Mouse (Mus musculus): ENCODE data around the gene Ergic1. TPM values are rescaled to one million over a fixed set of nuclear protein-coding genes. Genes with fewer than 3 reads are reported as not detected.

The Ergic1 gene
- polyA plus RNA-seq, 1 experiment from 2014 or later: 135 TPM

DNA sequence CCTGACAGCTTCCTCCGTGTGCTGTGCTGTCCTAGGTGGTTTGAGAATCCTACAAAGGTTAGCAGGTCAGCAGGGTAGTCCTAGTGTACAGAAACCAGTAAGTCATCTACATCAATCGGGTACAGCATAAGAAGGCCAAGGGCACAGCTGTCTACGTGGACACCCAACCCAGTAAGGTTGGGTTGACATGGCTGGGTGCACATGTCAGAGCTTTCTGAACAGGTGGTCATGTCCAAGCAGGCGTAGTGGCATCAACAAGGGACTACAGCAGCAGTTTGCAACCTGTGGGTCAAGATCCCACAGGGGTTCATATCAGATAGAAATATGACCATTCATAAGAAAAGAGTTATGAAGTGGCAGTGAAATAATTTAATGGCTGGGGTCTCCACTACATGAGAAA, 104.3 kb downstream of the Ergic1 start:
- no peaks in the 10 kb centered on the region for H3K36me3 ChIP-seq (ENCODE audit: control insufficient read depth, insufficient read depth, low read length)
- H3K27ac ChIP-seq (ENCODE audit: low read depth): no peak overlapping the region
- no peak overlapping the region for H3K4me2 ChIP-seq (ENCODE audit: low read length)
- no peaks in the 10 kb centered on the region for H3K27me3 ChIP-seq (replicated peaks; ENCODE audit: control insufficient read depth, insufficient read depth, low read length)
- WGBS: 86% methylated on average over 4 of the region's 4 CpGs
- no peak overlapping the region for H3K4me3 ChIP-seq (ENCODE audit: low read depth, low read length)
- no peaks in the 10 kb centered on the region; the same call in 1 of the 2 replicates for H3K4me1 ChIP-seq (replicated peaks; ENCODE audit: control insufficient read depth, insufficient read depth, low read length)
- no peak for DNase-seq (ENCODE audit: low spot score)
- H3K9ac ChIP-seq (ENCODE audit: low read length): no peak overlapping the region
- ATAC-seq (replicated peaks; ENCODE audit: low FRiP score, low TSS enrichment, low read depth): no peak
- H3K9me3 ChIP-seq (ENCODE audit: control insufficient read depth, low read length): peaks cover 4% of the 10 kb centered on the region; the same call in 1 of the 2 replicates

DNA sequence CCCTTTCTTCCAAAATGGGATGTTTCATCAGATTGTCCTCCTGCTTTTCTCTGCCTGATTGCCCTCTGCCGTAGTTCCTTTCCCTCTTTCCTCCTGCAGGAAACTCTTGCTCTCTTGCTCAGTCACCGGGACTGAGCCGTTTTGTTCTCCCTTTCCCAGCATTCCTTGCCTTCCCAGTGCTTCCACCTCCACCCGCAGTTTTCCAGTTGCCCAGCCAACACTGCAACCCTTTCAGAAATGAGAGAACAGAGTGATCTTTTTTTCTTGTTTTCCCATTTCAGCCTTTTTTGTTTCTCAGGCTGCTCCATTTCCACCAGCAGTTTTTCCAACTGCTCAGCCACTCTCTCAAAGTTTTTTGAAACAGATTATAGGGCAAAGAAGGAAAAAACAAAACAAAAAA, 110.0 kb downstream of the Ergic1 start:
- Histone ChIP-seq H3K4me3 (ENCODE audit: low read depth, low read length) (no peak overlapping the region), H3K27ac (ENCODE audit: low read depth) (no peak overlapping the region), H3K9me3 (ENCODE audit: control insufficient read depth, low read length) (peaks cover 4% of the 10 kb centered on the region; the same call in 1 of the 2 replicates), H3K4me1 (replicated peaks; ENCODE audit: control insufficient read depth, insufficient read depth, low read length) (peaks cover 3% of the 10 kb centered on the region; the same call in 1 of the 2 replicates), H3K9ac (ENCODE audit: low read length) (no peak overlapping the region), H3K4me2 (ENCODE audit: low read length) (no peak overlapping the region), H3K27me3 (replicated peaks; ENCODE audit: control insufficient read depth, insufficient read depth, low read length) (0 out of 2 replicates have a peak, but pooled peaks cover 3% of the 10 kb centered on the region), H3K36me3 (ENCODE audit: control insufficient read depth, insufficient read depth, low read length) (no peaks in the 10 kb centered on the region)
- ATAC-seq (replicated peaks; ENCODE audit: low FRiP score, low TSS enrichment, low read depth): no peak
- DNase-seq (ENCODE audit: low spot score): no peak
- 53% methylated on average over 4 of the region's 4 CpGs for WGBS

DNA sequence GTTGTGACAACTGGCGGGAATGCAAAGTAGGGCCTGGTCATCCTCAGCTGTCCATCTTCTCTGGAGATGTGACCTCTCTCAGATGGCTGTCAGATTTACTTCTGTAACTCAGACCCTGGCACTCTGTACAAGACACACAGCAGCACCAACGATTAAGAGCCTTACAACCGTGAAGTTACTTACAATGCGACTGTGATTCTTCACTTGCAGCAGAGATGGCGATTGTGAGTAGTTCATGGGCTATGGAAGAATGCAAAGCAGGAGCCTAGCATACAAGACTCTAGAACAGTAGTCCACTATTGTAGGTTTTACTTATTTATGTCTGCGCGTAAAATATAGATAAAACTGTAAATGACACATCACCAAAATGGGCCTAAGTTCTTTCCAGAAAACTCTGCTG, 114.6 kb downstream of the Ergic1 start:
- Histone ChIP-seq H3K9ac (ENCODE audit: low read length) (peak overlapping the region; percentile 80), H3K27ac (ENCODE audit: low read depth) (0 out of 2 replicates have a peak overlapping the region, but pooled peaks have one; percentile 89), H3K4me1 (replicated peaks; ENCODE audit: control insufficient read depth, insufficient read depth, low read length) (peaks cover 12% of the 10 kb centered on the region), H3K27me3 (replicated peaks; ENCODE audit: control insufficient read depth, insufficient read depth, low read length) (0 out of 2 replicates have a peak, but pooled peaks cover 3% of the 10 kb centered on the region), H3K4me2 (ENCODE audit: low read length) (peak overlapping the region; percentile 77), H3K9me3 (ENCODE audit: control insufficient read depth, low read length) (no peaks in the 10 kb centered on the region), H3K4me3 (ENCODE audit: low read depth, low read length) (peak overlapping the region; percentile 95), H3K36me3 (ENCODE audit: control insufficient read depth, insufficient read depth, low read length) (peaks cover 4% of the 10 kb centered on the region; the same call in 1 of the 2 replicates)
- 24% methylated on average over 7 of the region's 7 CpGs for WGBS
- no peak for DNase-seq (ENCODE audit: low spot score)
- ATAC-seq (replicated peaks; ENCODE audit: low FRiP score, low TSS enrichment, low read depth): peak; percentile 18; the same call in 1 of the 2 replicates

DNA sequence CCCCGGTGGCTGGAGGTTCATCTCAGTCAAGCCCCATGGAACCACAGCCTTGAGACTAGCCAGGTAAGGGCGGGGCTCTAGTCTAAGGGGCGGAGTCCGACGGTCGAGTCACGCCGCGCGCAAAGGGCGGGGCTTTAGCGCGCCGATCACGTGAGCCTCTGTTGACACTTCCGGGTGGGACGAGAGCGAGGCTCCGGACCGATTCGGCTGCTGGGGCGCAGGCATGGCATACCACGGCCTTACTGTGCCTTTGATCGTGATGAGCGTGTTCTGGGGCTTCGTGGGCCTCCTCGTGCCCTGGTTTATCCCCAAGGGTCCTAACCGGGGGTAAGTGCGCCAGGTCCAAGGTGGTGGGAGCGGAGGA, 114.9 kb downstream of the Ergic1 start:
- WGBS: 1% methylated on average over 30 of the region's 30 CpGs
- DNase-seq (ENCODE audit: low spot score) (peak; percentile 95), ATAC-seq (replicated peaks; ENCODE audit: low FRiP score, low TSS enrichment, low read depth) (peak; percentile 94)
- no peaks in the 10 kb centered on the region for H3K9me3 ChIP-seq (ENCODE audit: control insufficient read depth, low read length)
- 0 out of 2 replicates have a peak, but pooled peaks cover 3% of the 10 kb centered on the region for H3K27me3 ChIP-seq (replicated peaks; ENCODE audit: control insufficient read depth, insufficient read depth, low read length)
- peaks cover 12% of the 10 kb centered on the region for H3K4me1 ChIP-seq (replicated peaks; ENCODE audit: control insufficient read depth, insufficient read depth, low read length)
- peaks cover 4% of the 10 kb centered on the region; the same call in 1 of the 2 replicates for H3K36me3 ChIP-seq (ENCODE audit: control insufficient read depth, insufficient read depth, low read length)
- peak overlapping the region; percentile 95 for H3K4me3 ChIP-seq (ENCODE audit: low read depth, low read length)
- peak overlapping the region; percentile 77 for H3K4me2 ChIP-seq (ENCODE audit: low read length)
- peak overlapping the region; percentile 89 for H3K27ac ChIP-seq (ENCODE audit: low read depth)
- H3K9ac ChIP-seq (ENCODE audit: low read length): peak overlapping the region; percentile 80

DNA sequence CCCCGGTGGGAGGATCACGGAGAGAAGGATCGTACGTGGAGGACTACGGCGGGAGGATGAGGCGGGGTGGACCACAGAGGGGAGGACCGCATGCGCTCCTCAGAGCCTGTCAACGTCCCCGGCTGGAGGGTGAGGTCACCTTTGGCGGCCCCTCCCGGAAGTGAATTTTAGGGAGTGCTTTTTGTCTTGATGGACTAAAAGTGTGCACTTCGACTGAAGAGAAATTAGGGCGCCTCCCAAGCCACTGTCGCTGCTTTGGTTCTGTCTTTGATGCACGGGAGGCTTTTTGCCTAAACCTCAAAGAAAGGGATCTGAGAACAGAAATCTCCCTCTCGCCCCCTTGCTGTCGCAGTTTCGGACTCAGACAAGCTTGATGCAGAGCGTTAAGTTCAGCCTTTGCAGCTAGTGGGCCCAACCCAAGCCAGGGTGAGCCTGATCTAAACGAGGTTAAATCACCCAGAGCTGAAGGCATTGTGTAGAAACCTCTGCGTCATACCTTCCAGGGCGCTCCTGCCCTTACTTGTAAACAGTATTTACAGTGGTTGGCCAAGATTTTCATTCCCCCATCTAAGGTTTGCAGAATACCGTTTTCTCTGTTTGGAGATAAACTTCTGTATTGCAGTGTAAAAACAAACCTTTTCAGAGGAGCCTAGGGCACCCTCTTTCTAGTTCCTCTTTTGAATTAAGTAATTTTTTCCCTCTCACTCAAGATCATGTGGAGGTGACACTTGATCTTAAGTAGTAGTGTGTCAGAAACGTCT, 115.5 kb downstream of the Ergic1 start:
- 2% methylated on average over 26 of the region's 26 CpGs for whole genome bisulfite sequencing
- Histone ChIP-seq H3K36me3 (ENCODE audit: control insufficient read depth, insufficient read depth, low read length) (peaks cover 4% of the 10 kb centered on the region; the same call in 1 of the 2 replicates), H3K9ac (ENCODE audit: low read length) (peak overlapping the region; percentile 80), H3K4me3 (ENCODE audit: low read depth, low read length) (peak overlapping the region; percentile 95), H3K9me3 (ENCODE audit: control insufficient read depth, low read length) (no peaks in the 10 kb centered on the region), H3K27ac (ENCODE audit: low read depth) (peak overlapping the region; percentile 89), H3K4me2 (ENCODE audit: low read length) (peak overlapping the region; percentile 77), H3K4me1 (replicated peaks; ENCODE audit: control insufficient read depth, insufficient read depth, low read length) (peaks cover 12% of the 10 kb centered on the region), H3K27me3 (replicated peaks; ENCODE audit: control insufficient read depth, insufficient read depth, low read length) (0 out of 2 replicates have a peak, but pooled peaks cover 3% of the 10 kb centered on the region)
- peak; percentile 92 for ATAC-seq (replicated peaks; ENCODE audit: low FRiP score, low TSS enrichment, low read depth)
- no peak for DNase-seq (ENCODE audit: low spot score)

DNA sequence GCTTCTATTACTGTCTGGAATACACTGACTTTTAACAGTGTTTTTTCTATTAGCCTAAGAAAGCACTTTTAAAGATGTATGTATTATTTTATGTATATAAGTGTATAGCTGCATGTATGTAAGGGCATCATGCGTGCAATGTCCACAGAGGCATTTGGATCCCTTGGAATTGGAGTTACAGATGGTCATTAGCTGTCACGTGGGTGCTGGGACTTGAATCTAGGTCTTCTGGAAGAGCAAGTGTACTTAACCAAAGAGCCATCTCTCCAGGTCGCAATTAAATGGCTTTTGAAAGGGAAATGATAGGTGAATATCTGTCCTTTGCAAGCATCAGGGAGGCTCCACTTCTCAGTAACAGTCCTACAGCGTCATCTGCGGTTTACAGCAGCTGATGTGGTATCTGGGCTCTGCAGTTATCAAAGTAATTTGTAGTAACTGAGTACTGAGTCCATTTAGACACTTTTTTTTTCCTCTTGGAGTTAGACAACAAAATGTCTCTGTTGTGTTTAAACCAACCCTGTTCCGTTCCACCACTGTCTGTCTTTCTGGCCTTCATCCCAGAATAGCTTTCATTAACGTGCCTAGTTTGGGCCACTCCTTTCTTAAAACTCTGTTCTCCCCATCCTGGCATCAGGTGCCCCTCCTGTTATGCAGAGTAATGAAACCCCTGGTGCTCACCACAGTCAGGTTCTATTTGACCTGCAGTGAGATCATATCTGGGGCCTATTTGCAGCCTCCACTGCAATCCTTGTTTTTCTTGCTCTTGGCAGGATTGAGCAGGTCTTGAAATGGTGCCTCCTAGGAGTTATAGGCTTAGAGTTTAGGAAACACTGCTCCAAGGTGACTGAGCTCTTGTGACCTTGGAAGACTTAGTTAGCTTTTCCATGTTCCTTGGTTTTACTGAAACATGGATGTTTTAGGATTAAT, 116.7 kb downstream of the Ergic1 start:
- ATAC-seq (replicated peaks; ENCODE audit: low FRiP score, low TSS enrichment, low read depth): no peak
- peaks cover 12% of the 10 kb centered on the region for H3K4me1 ChIP-seq (replicated peaks; ENCODE audit: control insufficient read depth, insufficient read depth, low read length)
- peaks cover 6% of the 10 kb centered on the region; the same call in 1 of the 2 replicates for H3K36me3 ChIP-seq (ENCODE audit: control insufficient read depth, insufficient read depth, low read length)
- DNase-seq (ENCODE audit: low spot score): no peak
- H3K27ac ChIP-seq (ENCODE audit: low read depth): no peak overlapping the region
- no peak overlapping the region for H3K4me3 ChIP-seq (ENCODE audit: low read depth, low read length)
- H3K9me3 ChIP-seq (ENCODE audit: control insufficient read depth, low read length): no peaks in the 10 kb centered on the region
- 85% methylated on average over 7 of the region's 7 CpGs for WGBS
- peak overlapping the region; percentile 77; the same call in 1 of the 2 replicates for H3K4me2 ChIP-seq (ENCODE audit: low read length)
- no peak overlapping the region for H3K9ac ChIP-seq (ENCODE audit: low read length)
- 0 out of 2 replicates have a peak, but pooled peaks cover 3% of the 10 kb centered on the region for H3K27me3 ChIP-seq (replicated peaks; ENCODE audit: control insufficient read depth, insufficient read depth, low read length)

DNA sequence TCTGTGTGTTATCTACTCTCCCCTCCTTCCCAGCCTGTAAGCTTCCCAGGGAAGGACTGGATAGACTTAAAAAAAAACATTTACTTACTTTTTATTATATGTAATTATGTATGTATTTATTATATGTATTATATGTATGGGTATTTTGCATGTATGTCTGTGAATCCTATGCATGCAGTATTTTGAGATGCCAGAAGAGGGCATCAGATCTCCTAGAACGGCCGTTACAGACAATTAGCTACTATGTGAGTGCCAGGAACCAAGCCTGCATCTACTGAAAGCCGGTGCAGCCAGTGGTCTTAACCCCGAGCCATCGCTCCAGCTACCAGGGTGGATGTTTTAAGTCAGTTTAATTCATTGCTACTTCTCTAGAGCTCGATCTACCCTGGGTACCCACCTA, 120.0 kb downstream of the Ergic1 start:
- H3K27me3 ChIP-seq (replicated peaks; ENCODE audit: control insufficient read depth, insufficient read depth, low read length): no peaks in the 10 kb centered on the region
- H3K4me2 ChIP-seq (ENCODE audit: low read length): no peak overlapping the region
- WGBS: 93% methylated on average over 6 of the region's 6 CpGs
- no peak overlapping the region for H3K27ac ChIP-seq (ENCODE audit: low read depth)
- H3K9me3 ChIP-seq (ENCODE audit: control insufficient read depth, low read length): no peaks in the 10 kb centered on the region
- no peak overlapping the region for H3K9ac ChIP-seq (ENCODE audit: low read length)
- DNase-seq (ENCODE audit: low spot score): no peak
- peaks cover 19% of the 10 kb centered on the region; the same call in 1 of the 2 replicates for H3K36me3 ChIP-seq (ENCODE audit: control insufficient read depth, insufficient read depth, low read length)
- no peak for ATAC-seq (replicated peaks; ENCODE audit: low FRiP score, low TSS enrichment, low read depth)
- H3K4me3 ChIP-seq (ENCODE audit: low read depth, low read length): no peak overlapping the region
- H3K4me1 ChIP-seq (replicated peaks; ENCODE audit: control insufficient read depth, insufficient read depth, low read length): peaks cover 9% of the 10 kb centered on the region

DNA sequence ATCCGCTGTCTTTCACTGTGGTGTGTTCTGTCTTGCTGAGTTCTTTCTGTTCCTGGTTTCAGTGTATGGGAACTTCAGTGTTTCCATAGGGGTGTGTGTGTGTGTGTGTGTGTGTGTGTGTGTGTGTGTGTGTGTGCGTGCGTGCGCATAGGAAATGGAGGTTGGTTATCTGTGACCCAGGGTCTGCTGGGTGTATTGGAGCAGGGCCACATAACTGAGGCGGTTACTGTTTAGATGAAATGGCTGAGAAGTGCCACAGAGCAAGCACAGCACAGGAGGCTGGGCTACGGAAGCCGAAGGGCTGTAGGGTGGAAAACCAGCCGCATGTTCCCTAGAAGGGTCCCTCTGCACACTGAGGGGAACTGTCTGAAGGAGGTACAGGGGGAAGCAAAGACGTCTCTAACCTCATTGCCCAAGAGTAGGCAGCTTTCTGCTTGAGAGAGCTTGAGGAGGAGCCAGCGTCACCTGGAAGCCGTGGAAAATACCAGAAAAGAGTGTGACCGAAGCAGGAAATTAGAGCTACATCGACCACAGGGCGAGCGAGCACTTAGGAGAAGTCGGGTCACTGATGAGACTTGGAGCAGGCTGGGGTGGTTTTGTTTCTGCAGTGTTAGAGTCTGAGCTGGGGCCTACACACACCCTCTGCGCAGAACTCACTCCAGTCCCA, 125.2 kb downstream of the Ergic1 start:
- DNase-seq (ENCODE audit: low spot score) (no peak), ATAC-seq (replicated peaks; ENCODE audit: low FRiP score, low TSS enrichment, low read depth) (no peak)
- Histone ChIP-seq H3K4me3 (ENCODE audit: low read depth, low read length) (no peak overlapping the region), H3K36me3 (ENCODE audit: control insufficient read depth, insufficient read depth, low read length) (peaks cover 15% of the 10 kb centered on the region; the same call in 1 of the 2 replicates), H3K4me1 (replicated peaks; ENCODE audit: control insufficient read depth, insufficient read depth, low read length) (no peaks in the 10 kb centered on the region; the same call in 1 of the 2 replicates), H3K4me2 (ENCODE audit: low read length) (no peak overlapping the region), H3K27ac (ENCODE audit: low read depth) (no peak overlapping the region), H3K27me3 (replicated peaks; ENCODE audit: control insufficient read depth, insufficient read depth, low read length) (no peaks in the 10 kb centered on the region), H3K9ac (ENCODE audit: low read length) (no peak overlapping the region), H3K9me3 (ENCODE audit: control insufficient read depth, low read length) (no peaks in the 10 kb centered on the region)
- 89% methylated on average over 17 of the region's 17 CpGs for WGBS
